Mouse (Mus musculus) midbrain, embryonic 10.5 days (tissue): ENCODE results near the gene Cdca8. TPM values are rescaled to one million over a fixed set of nuclear protein-coding genes. Genes with fewer than 3 reads are reported as not detected.

Source experiments
- DNase-seq: peaks from one replicate; pipeline ENCODE4 v3.0.0-alpha.2; 2017; ENCODE audit warnings: low spot score
- H3K27ac ChIP-seq: fragments of 300-500 bp; sonication (generic); replicated peaks from 2 replicates; pipeline ENCODE4 v1.5.1; 2016; ENCODE audit warnings: mild to moderate bottlenecking
- H3K27me3 ChIP-seq: fragments of 300-500 bp; sonication (generic); 2 replicates; pipeline ENCODE4 v1.6.1; 2016; ENCODE audit warnings: low read depth, mild to moderate bottlenecking; ENCODE audit not compliant: poor library complexity, severe bottlenecking
- H3K36me3 ChIP-seq: fragments of 300-500 bp; sonication (generic); 2 replicates; pipeline ENCODE4 v1.6.1; 2016; ENCODE audit warnings: mild to moderate bottlenecking, moderate library complexity
- H3K4me1 ChIP-seq: fragments of 300-500 bp; sonication (generic); 2 replicates; pipeline ENCODE4 v1.6.1; 2016
- H3K4me3 ChIP-seq: fragments of 300-500 bp; sonication (generic); 2 replicates; pipeline ENCODE4 v1.5.1; 2016; ENCODE audit warnings: mild to moderate bottlenecking, moderate library complexity
- H3K9me3 ChIP-seq: fragments of 300-500 bp; sonication (generic); replicated peaks from 2 replicates; pipeline ENCODE4 v1.6.1; 2016; ENCODE audit warnings: mild to moderate bottlenecking
- WGBS: fragments of 180-500 bp; shearing (Covaris S2); methylation state at CpG from one replicate; pipeline ENCODE4 v1.1.7; 2016; 5-methylcytosine and 5-hydroxymethylcytosine counted together
- polyA plus RNA-seq: library from polyadenylated mRNA; unstranded; fragments of >200 nt; fragmentation: Nextera tagmentation; extraction: Ambion mirVana; gene quantifications from 2 replicates; pipeline ENCODE4 v1.2.1, GENCODE M21; 2016

Cdca8 gene
- polyA plus RNA-seq, 1 experiment from 2014 or later = 298 TPM

DNA sequence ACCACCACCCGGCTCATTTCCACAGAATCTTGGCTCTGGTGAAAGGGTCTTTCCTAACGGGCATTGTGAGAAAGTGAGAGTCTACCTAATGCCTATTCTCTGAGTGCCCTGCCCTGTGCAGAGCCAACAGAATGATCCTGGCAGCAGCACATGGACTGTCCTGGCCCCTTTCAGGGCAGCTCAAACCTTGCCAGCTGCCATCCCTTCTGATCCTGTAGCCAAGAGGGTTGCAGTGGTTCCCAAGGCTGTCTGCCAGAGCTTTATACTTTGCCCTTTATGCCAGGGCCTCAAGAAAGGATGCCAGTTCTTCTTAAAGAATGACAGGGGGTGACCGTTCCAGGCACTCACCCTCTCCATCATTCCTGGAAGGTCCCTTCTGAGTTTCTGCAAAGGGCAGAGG is 10.4 kb upstream of the Cdca8 start:
- WGBS = 85% methylated on average over 3 of the region's 3 CpGs
- H3K36me3 ChIP-seq = no peaks in the 10 kb centered on the region
- no peaks in the 10 kb centered on the region for H3K9me3 ChIP-seq
- H3K4me1 ChIP-seq = no peaks in the 10 kb centered on the region
- no peaks in the 10 kb centered on the region for H3K27me3 ChIP-seq
- no peak for DNase-seq
- H3K4me3 ChIP-seq = no peak overlapping the region
- H3K27ac ChIP-seq = no peak overlapping the region

DNA sequence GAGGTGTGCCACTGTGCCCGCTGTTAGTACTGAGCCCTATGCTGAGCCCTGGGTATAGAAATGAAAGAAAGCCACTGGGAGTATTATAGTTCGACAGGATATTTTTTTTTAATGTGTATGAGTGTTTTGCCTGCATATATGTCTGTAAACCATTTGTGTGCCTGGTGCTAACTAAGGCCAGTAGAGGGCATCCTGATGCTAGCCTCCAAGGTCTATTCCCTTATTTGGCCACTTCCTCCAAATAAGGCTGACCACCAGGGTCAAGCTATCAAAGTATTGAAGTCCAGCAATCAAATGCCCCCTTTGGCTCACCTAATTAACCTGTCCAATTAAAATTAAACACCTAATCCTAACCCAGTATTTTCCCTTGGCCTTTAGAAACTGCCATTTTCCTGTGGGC is 5.8 kb upstream of the Cdca8 start:
- H3K27ac ChIP-seq = no peak overlapping the region
- WGBS = 62% methylated on average over 2 of the region's 2 CpGs
- peaks cover 35% of the 10 kb centered on the region for H3K36me3 ChIP-seq
- no peaks in the 10 kb centered on the region for H3K9me3 ChIP-seq
- H3K4me1 ChIP-seq = peaks cover 4% of the 10 kb centered on the region
- no peak overlapping the region for H3K4me3 ChIP-seq
- DNase-seq = no peak
- H3K27me3 ChIP-seq = no peaks in the 10 kb centered on the region

DNA sequence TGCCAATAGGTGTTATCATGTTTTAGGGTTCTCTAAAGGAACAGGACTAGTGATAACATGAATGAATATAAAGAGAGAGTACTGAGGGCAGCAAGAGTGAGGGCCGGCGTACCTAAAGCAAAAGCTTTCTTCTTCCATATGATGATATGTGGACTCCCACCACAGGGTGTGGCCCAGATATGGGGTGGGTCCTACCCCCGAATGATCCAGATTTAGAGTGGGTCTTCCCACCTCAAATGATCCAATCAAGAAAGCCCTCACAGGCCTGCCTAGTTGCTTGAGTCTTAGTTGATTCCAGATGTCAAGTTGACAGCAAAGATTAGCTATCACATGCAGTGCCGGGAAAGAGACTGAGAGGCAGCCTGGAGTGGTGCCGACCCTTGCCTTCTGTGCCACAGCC is 4.7 kb upstream of the Cdca8 start:
- Histone ChIP-seq H3K27ac (no peak overlapping the region), H3K36me3 (peaks cover 45% of the 10 kb centered on the region), H3K27me3 (no peaks in the 10 kb centered on the region), H3K4me3 (no peak overlapping the region), H3K4me1 (peaks cover 4% of the 10 kb centered on the region), H3K9me3 (no peaks in the 10 kb centered on the region)
- no peak for DNase-seq
- WGBS = 87% methylated on average over 5 of the region's 5 CpGs

DNA sequence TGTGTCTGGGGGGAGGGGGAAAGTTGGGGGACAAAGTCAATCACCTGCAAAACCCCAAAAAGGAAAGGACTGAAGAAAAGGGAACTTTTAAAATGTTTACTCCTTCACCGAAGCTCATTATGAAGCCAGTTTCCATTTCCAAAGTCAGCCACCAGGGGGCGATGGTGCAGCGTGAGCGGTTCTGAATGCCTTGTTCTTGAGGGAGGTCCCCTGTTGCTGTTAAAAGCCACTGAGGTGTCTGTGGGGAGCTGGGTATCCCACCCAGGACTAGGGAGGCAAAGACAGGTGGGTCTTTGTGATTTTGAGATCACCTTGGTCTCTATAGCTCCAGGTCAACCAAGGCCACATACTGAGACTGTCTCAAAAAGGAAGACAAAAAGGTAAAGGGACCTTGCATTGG is 3.9 kb upstream of the Cdca8 start:
- Histone ChIP-seq H3K27me3 (no peaks in the 10 kb centered on the region), H3K36me3 (peaks cover 51% of the 10 kb centered on the region), H3K27ac (no peak overlapping the region), H3K4me3 (no peak overlapping the region), H3K4me1 (peaks cover 9% of the 10 kb centered on the region), H3K9me3 (no peaks in the 10 kb centered on the region)
- DNase-seq = peak; percentile 85
- 16% methylated on average over 4 of the region's 4 CpGs for WGBS

DNA sequence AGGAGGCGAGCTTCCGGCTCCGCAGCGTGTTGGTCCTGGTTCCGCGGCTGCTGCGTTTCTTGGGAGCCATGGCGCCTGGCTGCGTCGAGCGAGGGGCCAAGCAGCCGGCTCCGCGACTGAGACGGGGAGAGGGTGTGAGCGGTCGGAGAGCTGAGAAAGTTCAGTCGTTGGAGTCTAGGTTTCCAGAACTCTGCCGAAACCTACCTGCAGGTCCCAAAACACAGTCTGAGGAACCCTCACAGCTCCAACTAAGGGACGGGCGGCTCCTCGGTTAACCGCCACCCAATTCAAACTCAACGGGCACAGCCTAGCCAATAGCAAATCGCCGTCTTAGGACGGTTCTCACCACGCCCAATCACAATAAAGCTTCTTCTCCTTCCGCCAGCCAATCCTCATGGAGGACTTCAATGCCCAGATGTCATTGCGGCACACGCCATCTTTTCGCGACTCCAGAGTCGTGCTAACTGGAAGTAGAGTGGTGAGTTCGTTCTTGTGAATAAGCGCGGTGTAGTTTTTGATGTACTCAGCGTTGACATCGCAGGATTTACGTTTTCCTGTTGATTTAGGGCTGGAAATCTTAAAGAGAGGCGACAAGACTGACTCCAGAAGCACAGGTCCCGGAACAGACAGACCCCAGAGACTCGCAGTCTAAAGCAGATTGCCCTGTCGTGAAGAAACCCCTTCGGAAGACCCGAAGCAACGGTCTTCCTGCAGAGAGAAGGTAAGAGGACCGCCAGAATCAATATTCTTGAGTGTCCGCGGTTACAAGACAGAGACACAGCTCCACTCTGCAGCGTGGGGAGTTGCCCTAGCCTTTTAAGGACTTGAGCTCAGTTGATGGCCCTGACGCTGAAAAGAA is 2.3 kb downstream of the Cdca8 start, which contains the start of gene 9930104L06Rik:
TSS of gene 9930104L06Rik (plus strand) at position 436 of the 859 bp plus-strand sequence.
- Histone ChIP-seq H3K4me1 (peaks cover 34% of the 10 kb centered on the region), H3K36me3 (peaks cover 39% of the 10 kb centered on the region), H3K27ac (peak within 1 kb of the TSS; percentile 92), H3K27me3 (no peaks in the 10 kb centered on the region), H3K4me3 (peak within 1 kb of the TSS; percentile 97), H3K9me3 (no peaks in the 10 kb centered on the region)
- DNase-seq = peak; percentile 93
- WGBS = under 1% methylated on average over 52 of the region's 52 CpGs

DNA sequence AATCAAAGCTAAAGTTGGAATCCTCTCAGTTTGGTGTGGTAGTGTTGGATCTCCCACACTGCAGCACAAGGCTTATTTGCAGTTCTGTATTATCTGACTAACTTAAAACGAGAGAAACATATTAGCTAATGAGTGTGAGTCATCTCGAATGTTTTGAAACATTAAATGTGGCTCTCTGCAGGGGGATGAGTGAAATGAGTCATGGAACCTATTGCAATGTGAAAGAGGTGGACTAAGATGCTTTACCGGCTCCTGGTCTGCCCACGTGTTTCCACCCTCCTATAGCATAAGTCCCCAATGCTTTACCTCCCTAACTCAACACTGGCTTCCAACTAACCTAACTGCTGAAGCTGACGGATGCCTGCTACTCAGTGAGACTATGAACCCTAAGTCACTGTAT is 11.0 kb downstream of the Cdca8 start:
- Histone ChIP-seq H3K27me3 (no peaks in the 10 kb centered on the region), H3K4me3 (no peak overlapping the region), H3K4me1 (no peaks in the 10 kb centered on the region), H3K27ac (no peak overlapping the region), H3K9me3 (no peaks in the 10 kb centered on the region), H3K36me3 (peaks cover 84% of the 10 kb centered on the region)
- 96% methylated on average over 5 of the region's 5 CpGs for WGBS
- DNase-seq = no peak

DNA sequence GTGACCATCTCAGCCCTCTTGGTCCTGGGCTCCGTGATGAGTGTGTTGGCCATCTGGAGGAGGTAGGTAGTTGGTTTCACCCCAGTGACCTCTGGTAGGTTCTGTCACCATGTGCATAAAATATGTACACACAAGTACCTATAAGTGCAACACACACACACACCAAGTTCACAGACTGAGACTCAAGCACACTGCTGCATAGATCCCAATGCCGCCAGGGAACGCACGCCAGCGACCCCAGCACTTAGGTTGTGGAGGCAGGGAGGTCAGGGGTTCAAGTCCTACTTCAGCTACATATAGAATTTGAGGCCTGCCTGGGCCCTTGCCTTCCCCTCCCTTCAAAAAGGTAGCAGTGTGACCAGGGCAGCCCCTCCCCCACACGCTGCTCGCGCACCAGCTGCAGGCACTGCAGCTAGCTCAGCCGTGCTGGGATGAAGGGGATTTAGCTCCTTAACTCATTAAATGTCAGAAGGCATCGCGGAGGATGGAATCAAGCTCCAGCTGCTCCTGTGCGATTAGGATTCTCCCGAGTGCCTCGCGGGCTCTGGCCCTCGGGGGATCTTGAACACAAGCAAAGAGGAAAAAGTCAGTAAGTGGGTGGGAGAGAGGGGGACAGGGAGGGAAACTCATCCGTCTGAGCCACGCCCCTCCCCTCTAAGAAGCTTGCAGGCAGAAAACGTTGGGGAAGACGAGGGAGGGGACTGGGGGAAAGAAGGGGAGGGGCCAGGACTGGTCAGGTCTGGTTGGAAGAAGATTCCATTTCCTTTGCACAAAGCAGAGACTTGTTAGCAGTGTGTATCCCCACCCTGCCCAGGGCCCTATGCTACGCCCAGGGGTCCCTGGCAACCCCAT is 32.9 kb downstream of the Cdca8 start:
- peak; percentile 88 for DNase-seq
- Histone ChIP-seq H3K9me3 (no peaks in the 10 kb centered on the region), H3K27me3 (peaks cover 25% of the 10 kb centered on the region; the same call in 1 of the 2 replicates), H3K4me3 (peak overlapping the region; percentile 44), H3K36me3 (peaks cover 5% of the 10 kb centered on the region; the same call in 1 of the 2 replicates), H3K4me1 (peaks cover 52% of the 10 kb centered on the region), H3K27ac (peak overlapping the region; percentile 92)
- 4% methylated on average over 21 of the region's 21 CpGs for WGBS

DNA sequence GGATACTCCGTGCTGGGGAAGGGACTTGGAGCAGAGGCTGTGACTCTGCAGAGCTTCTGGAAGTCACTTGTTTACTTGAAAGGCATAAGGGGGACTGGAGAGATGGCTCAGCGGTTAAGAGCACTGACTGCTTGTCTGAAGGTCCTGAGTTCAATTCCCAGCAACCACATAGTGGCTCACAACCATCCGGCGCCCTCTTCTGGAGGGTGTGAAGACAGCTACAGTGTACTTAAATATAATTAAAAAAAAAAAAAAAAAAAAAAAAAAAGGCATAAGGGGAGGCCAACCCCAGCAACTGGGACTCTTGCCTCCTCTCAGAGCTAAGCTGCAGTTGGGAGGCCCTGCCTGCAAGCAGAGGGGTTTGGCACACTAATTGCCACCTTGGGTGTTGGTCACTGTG is 33.7 kb downstream of the Cdca8 start:
- no peak for DNase-seq
- 64% methylated on average over 4 of the region's 4 CpGs for WGBS
- peaks cover 5% of the 10 kb centered on the region; the same call in 1 of the 2 replicates for H3K36me3 ChIP-seq

DNA sequence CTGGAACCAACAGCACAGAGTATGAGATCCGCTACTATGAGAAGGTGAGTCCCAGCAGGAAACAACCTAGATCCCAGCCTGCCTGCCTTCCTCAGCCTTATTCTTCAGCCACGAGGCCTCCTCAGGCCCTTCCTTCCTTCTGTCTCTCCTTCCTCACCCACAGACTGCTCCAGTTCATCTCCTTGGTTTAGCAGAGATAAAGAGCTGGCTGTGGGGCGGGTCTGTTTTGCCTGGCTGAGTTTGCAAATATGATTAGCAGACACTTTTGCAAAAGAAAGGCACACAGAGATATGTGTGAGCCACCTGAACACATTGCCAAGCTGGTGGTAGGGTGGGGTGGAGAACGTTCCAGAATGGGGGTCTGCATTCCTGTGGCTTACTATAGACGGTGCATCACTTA is 39.2 kb downstream of the Cdca8 start:
- Histone ChIP-seq H3K4me3 (peak overlapping the region; percentile 16; the same call in 1 of the 2 replicates), H3K27me3 (peaks cover 62% of the 10 kb centered on the region), H3K9me3 (no peaks in the 10 kb centered on the region), H3K27ac (peak overlapping the region; percentile 82), H3K36me3 (peaks cover 5% of the 10 kb centered on the region; the same call in 1 of the 2 replicates), H3K4me1 (peaks cover 64% of the 10 kb centered on the region)
- no peak for DNase-seq
- WGBS = 58% methylated on average over 5 of the region's 5 CpGs

More for the DNA sequence above, 33.7 kb downstream of the Cdca8 start:
- Histone ChIP-seq H3K4me1 (peaks cover 53% of the 10 kb centered on the region), H3K4me3 (no peak overlapping the region), H3K9me3 (no peaks in the 10 kb centered on the region), H3K27me3 (peaks cover 25% of the 10 kb centered on the region; the same call in 1 of the 2 replicates), H3K27ac (peak overlapping the region; percentile 92)

DNA sequence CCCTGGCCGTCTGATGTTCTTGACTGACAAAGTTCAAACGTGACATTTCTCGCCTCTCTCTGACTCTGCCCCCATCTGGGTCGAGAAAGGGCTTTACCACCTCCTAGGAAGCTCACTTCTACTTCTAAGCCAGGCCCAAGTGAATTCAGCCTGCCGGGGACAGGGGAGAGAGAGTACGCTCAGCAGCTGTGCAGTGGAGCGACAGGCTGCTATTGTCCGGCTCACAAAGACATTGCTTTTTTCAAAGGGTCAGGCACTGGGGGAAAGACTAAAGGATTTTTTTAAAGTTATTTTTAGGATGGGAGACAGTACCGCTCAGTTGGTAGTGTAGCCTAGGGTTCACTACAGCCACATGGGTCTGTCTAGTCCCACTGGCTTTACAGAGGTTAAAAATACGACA is 40.7 kb downstream of the Cdca8 start:
- peaks cover 69% of the 10 kb centered on the region for H3K4me1 ChIP-seq
- no peaks in the 10 kb centered on the region for H3K9me3 ChIP-seq
- peaks cover 5% of the 10 kb centered on the region; the same call in 1 of the 2 replicates for H3K36me3 ChIP-seq
- H3K27ac ChIP-seq = peak overlapping the region; percentile 82
- WGBS = 16% methylated on average over 10 of the region's 10 CpGs
- peak; percentile 71 for DNase-seq
- H3K4me3 ChIP-seq = peak overlapping the region; percentile 5; the same call in 1 of the 2 replicates
- peaks cover 64% of the 10 kb centered on the region for H3K27me3 ChIP-seq

DNA sequence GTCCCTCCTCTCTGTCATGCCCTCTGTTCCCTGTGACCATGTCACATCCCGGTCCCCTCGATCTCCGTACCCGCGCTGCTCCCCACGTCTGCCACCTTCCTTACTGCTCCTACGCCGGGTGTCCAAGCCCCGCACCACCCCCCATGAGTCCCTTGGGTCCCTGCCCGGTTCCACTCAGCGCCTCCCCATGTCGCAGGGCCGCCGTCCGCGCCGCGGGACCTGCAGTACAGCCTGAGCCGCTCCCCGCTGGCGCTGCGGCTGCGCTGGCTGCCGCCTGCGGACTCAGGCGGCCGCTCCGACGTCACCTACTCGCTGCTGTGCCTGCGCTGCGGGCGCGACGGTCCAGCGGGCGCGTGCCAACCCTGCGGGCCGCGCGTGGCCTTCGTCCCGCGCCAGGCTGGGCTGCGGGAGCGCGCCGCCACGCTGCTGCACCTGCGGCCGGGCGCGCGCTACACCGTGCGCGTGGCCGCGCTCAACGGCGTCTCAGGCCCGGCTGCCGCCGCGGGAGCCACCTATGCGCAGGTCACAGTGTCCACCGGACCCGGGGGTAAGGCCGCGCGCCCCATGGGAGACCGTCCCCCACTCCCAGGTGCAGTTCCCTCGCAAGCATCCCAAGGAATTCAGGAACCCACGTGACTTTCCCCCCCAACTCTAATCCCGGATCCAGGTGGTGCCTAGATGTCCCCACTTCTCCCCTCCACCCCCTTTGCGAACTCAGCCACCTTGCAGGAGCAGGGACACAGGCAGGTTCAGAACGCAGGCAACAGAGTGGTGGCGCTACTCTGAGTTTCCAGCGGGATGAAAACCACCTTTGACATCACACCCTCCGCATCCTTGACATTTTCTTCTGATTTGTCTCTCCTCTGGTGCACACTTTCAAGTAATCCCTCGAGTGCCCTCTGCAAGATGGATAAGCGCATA is 44.3 kb downstream of the Cdca8 start:
- H3K4me1 ChIP-seq = peaks cover 50% of the 10 kb centered on the region
- no peaks in the 10 kb centered on the region for H3K36me3 ChIP-seq
- H3K27ac ChIP-seq = peak overlapping the region; percentile 80
- peak; percentile 53 for DNase-seq
- 1% methylated on average over 83 of the region's 83 CpGs for WGBS
- H3K27me3 ChIP-seq = peaks cover 83% of the 10 kb centered on the region
- H3K4me3 ChIP-seq = peak overlapping the region; percentile 66
- H3K9me3 ChIP-seq = no peaks in the 10 kb centered on the region

DNA sequence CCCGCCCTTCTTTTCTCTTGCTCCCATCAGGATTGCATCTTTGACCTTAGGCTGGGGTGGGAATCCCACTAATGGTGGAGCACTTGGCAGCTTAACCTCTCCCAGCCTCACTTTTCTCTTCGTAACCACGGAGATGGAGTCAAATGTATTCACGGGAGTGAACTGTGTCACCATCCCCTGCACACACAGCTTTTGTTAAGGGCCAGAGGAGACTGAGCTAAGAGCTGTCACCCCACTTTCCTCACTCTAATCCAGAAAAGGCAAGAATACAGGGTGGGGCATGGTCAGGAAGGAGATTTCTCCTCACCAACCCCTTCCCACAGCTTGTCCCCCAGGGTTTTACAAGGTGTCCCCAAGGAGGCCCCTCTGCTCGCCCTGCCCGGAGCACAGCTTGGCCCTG is 45.3 kb downstream of the Cdca8 start:
- peaks cover 83% of the 10 kb centered on the region for H3K27me3 ChIP-seq
- H3K4me3 ChIP-seq = peak overlapping the region; percentile 66; the same call in 1 of the 2 replicates
- peaks cover 40% of the 10 kb centered on the region for H3K4me1 ChIP-seq
- no peaks in the 10 kb centered on the region for H3K36me3 ChIP-seq
- peak overlapping the region; percentile 80 for H3K27ac ChIP-seq
- 23% methylated on average over 6 of the region's 6 CpGs for WGBS
- H3K9me3 ChIP-seq = no peaks in the 10 kb centered on the region
- no peak for DNase-seq
